Mouse (Mus musculus): Measurements from ENCODE around the gene 4833439L19Rik. TPM values are rescaled to one million over a fixed set of nuclear protein-coding genes. Genes with fewer than 3 reads are reported as not detected.

Gene 4833439L19Rik
- polyA plus RNA-seq, 1 experiment from 2014 or later, result 239 TPM

DNA sequence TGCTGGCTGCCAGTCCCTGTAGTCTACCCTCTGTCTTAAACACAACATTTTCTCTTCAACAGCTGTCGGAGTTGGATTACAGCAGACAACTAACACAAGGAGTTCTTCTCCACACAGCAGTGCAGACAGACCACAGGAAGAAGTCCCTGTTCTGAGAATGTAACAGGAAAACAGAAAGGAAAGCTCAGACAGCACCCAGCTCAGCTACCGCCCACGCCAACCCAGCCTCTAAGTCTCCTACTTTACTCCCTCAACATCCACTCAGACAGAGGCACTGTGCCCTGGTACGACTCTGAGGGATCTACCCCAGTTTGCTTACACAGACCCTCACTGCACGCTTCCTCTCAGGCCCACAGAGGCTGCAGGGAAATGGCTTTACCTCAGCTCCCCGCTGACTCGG lies 4.6 kb downstream of the 4833439L19Rik start:
- no peak overlapping the region for H3K9ac ChIP-seq
- peaks cover 76% of the 10 kb centered on the region for H3K36me3 ChIP-seq

GRCm38 (mm10) chr13:54559656-54560055 lies 5.6 kb downstream of the 4833439L19Rik start:
- ATAC-seq (ENCODE audit: low FRiP score), result no peak
- no peak overlapping the region for H3K4me3 ChIP-seq
- H3K9ac ChIP-seq, result no peak overlapping the region
- 96% methylated on average over 2 of the region's 2 CpGs for WGBS
- H3K4me1 ChIP-seq (replicated peaks), result peaks cover 19% of the 10 kb centered on the region
- no peaks in the 10 kb centered on the region for H3K27me3 ChIP-seq
- peaks cover 84% of the 10 kb centered on the region for H3K36me3 ChIP-seq
- no peak overlapping the region for H3K4me2 ChIP-seq
- H3K9me3 ChIP-seq, result no peaks in the 10 kb centered on the region
- no peak overlapping the region for H3K27ac ChIP-seq

More for the DNA sequence above, 4.6 kb downstream of the 4833439L19Rik start:
- WGBS, result 95% methylated on average over 7 of the region's 7 CpGs
- H3K4me3 ChIP-seq, result no peak overlapping the region
- ATAC-seq (ENCODE audit: low FRiP score), result no peak
- no peak overlapping the region for H3K4me2 ChIP-seq
- no peak overlapping the region for H3K27ac ChIP-seq
- no peaks in the 10 kb centered on the region for H3K9me3 ChIP-seq
- H3K4me1 ChIP-seq (replicated peaks), result peaks cover 19% of the 10 kb centered on the region
- H3K27me3 ChIP-seq, result no peaks in the 10 kb centered on the region

DNA sequence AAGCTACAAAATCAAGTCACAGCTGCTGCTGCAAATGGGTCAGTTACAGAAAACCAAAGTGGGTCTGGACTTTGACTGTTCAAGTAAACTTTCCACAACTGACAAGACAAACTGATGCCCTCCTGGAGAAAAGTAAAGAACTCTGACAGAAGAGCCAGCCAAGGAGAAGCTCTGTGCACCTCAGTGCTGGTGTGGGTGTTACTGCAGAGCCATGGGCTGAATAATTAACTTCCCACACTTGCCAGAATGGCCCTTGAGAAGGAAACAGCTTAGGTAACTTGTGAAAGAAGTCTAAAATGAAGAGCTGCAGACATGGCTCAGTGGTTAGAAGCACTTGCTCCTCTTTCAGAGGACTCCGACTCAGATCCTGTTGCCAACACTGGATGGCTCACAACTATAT lies 7.6 kb downstream of the 4833439L19Rik start:
- H3K9ac ChIP-seq, result no peak overlapping the region
- no peaks in the 10 kb centered on the region for H3K9me3 ChIP-seq
- peaks cover 4% of the 10 kb centered on the region for H3K4me1 ChIP-seq (replicated peaks)
- H3K27ac ChIP-seq, result no peak overlapping the region
- ATAC-seq (ENCODE audit: low FRiP score), result no peak
- no peak overlapping the region for H3K4me2 ChIP-seq
- H3K36me3 ChIP-seq, result peaks cover 95% of the 10 kb centered on the region
- H3K27me3 ChIP-seq, result no peaks in the 10 kb centered on the region
- H3K4me3 ChIP-seq, result no peak overlapping the region
- WGBS, result 100% methylated on average over 1 of the region's 1 CpGs

GRCm38 (mm10) chr13:54556796-54557195 lies 8.4 kb downstream of the 4833439L19Rik start:
- Histone ChIP-seq H3K4me3 (no peak overlapping the region), H3K4me1 (replicated peaks) (no peaks in the 10 kb centered on the region), H3K27me3 (no peaks in the 10 kb centered on the region), H3K36me3 (peaks cover 96% of the 10 kb centered on the region), H3K9ac (no peak overlapping the region), H3K27ac (no peak overlapping the region), H3K9me3 (no peaks in the 10 kb centered on the region), H3K4me2 (no peak overlapping the region)
- ATAC-seq (ENCODE audit: low FRiP score), result no peak
- WGBS, result 89% methylated on average over 3 of the region's 3 CpGs

DNA sequence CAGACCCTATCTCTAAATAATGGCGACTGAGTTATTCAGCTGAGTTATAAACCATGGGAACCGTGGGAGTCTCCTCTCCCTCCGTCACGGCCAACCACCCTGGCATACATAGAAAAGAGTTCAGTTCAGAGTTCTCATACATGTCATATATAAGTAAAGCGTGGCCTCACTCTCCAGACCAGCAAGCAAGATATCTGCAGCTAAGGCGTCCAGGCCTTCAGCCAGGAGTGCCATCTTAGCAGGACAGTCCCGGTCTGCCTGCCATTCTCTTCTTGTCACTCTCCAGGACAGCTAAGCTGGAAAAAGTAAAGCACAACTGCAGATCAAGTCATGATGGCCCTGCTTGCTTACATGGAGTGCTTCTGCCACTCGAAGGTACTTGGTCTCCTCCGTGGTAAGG lies 9.1 kb downstream of the 4833439L19Rik start:
- no peak for ATAC-seq (ENCODE audit: low FRiP score)
- no peaks in the 10 kb centered on the region for H3K4me1 ChIP-seq (replicated peaks)
- 97% methylated on average over 9 of the region's 9 CpGs for WGBS

GRCm38 (mm10) chr13:54548036-54548435 lies 17.2 kb downstream of the 4833439L19Rik start:
- H3K27ac ChIP-seq, result no peak overlapping the region
- H3K4me2 ChIP-seq, result no peak overlapping the region
- H3K9ac ChIP-seq, result no peak overlapping the region
- no peak for ATAC-seq (ENCODE audit: low FRiP score)
- H3K27me3 ChIP-seq, result no peaks in the 10 kb centered on the region
- H3K36me3 ChIP-seq, result peaks cover 70% of the 10 kb centered on the region
- no peaks in the 10 kb centered on the region for H3K9me3 ChIP-seq
- no peak overlapping the region for H3K4me3 ChIP-seq
- no peaks in the 10 kb centered on the region for H3K4me1 ChIP-seq (replicated peaks)
- 88% methylated on average over 7 of the region's 7 CpGs for WGBS

More for the DNA sequence above, 9.1 kb downstream of the 4833439L19Rik start:
- Histone ChIP-seq H3K9me3 (no peaks in the 10 kb centered on the region), H3K36me3 (peaks cover 96% of the 10 kb centered on the region), H3K27me3 (no peaks in the 10 kb centered on the region), H3K4me3 (no peak overlapping the region), H3K27ac (no peak overlapping the region), H3K9ac (no peak overlapping the region), H3K4me2 (no peak overlapping the region)

- ATAC-seq (ENCODE audit: low FRiP score), result no peak
- H3K36me3 ChIP-seq, result peaks cover 86% of the 10 kb centered on the region
- no peaks in the 10 kb centered on the region for H3K4me1 ChIP-seq (replicated peaks)
Observed at GRCm38 (mm10) chr13:54532134-54532533, 33.1 kb downstream of the 4833439L19Rik start.

DNA sequence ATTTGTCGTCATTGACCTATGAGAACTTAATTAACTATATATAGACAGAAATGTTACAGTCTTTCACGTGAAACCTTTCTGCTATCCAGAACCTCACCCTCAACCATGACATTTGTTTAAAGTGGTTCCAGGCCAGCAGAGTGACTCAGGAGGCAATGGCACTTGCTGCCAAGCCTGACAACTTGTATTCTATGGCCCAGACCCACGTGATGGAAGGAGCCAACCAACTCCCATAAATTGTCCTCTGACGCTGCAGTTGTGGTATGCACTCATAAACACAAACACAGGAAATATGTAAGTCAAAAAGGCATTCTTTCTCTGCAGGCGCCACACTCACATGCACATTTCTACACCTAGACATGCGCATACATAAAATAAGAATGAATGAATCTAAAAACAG lies 38.1 kb downstream of the 4833439L19Rik start:
- H3K4me1 ChIP-seq (replicated peaks), result no peaks in the 10 kb centered on the region
- 91% methylated on average over 6 of the region's 6 CpGs for WGBS
- no peak overlapping the region for H3K4me2 ChIP-seq
- H3K9ac ChIP-seq, result no peak overlapping the region
- no peaks in the 10 kb centered on the region for H3K27me3 ChIP-seq
- no peak for ATAC-seq (ENCODE audit: low FRiP score)
- peaks cover 78% of the 10 kb centered on the region for H3K36me3 ChIP-seq
- no peaks in the 10 kb centered on the region for H3K9me3 ChIP-seq
- H3K4me3 ChIP-seq, result no peak overlapping the region
- H3K27ac ChIP-seq, result no peak overlapping the region

More at GRCm38 (mm10) chr13:54532134-54532533, 33.1 kb downstream of the 4833439L19Rik start:
- Histone ChIP-seq H3K27me3 (no peaks in the 10 kb centered on the region), H3K27ac (no peak overlapping the region), H3K9ac (no peak overlapping the region), H3K9me3 (no peaks in the 10 kb centered on the region), H3K4me2 (no peak overlapping the region), H3K4me3 (no peak overlapping the region)

DNA sequence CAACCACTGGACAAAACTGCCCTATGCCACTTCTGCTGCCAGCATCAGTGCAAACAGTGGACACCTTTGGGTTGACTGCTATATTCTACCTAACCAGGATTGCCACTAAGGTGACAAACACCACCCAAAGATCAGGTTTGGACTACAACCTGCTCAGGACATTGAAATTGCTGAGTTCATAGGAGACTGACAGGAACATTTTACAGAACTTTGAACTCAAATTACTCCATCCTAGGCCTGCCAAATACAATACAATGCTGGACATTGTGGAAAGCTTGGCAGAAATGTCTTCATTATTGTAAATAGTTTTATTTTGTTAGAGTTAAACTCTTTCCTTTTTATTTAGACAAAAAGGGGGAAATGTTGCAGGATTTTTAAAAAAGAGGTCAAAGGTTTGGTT lies 44.1 kb downstream of the 4833439L19Rik start:
- Histone ChIP-seq H3K4me1 (replicated peaks) (no peaks in the 10 kb centered on the region), H3K4me3 (no peak overlapping the region), H3K9me3 (no peaks in the 10 kb centered on the region), H3K9ac (no peak overlapping the region), H3K27ac (no peak overlapping the region), H3K4me2 (no peak overlapping the region), H3K27me3 (no peaks in the 10 kb centered on the region), H3K36me3 (peaks cover 24% of the 10 kb centered on the region)
- ATAC-seq (ENCODE audit: low FRiP score), result no peak

DNA sequence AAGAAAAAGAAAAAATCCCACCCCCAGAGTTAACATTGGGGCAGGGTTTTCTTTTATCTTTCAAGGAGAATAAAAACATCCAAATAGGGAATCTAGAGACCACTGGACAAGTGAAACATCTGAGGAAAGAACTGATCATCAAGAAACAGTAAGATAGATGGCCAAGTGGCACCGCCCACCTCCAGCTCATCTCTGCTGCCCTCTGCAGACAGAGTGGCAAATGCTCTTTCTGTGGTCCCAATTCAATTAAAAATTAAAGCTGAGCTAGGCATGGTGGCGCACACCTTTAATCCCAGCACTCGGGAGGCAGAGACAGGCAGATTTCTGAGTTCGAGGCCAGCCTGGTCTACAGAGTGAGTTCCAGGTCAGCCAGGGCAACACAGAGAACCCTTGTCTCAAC lies 45.0 kb downstream of the 4833439L19Rik start:
- 93% methylated on average over 4 of the region's 4 CpGs for WGBS
- H3K27ac ChIP-seq, result no peak overlapping the region
- ATAC-seq (ENCODE audit: low FRiP score), result no peak

GRCm38 (mm10) chr13:54505920-54506319 lies 59.3 kb downstream of the 4833439L19Rik start:
- ATAC-seq (ENCODE audit: low FRiP score), result no peak
- no peak overlapping the region for H3K9ac ChIP-seq
- WGBS, result 92% methylated on average over 1 of the region's 1 CpGs
- peaks cover 2% of the 10 kb centered on the region; the same call in 1 of the 2 replicates for H3K36me3 ChIP-seq
- H3K27ac ChIP-seq, result no peak overlapping the region
- H3K4me1 ChIP-seq (replicated peaks), result peaks cover 22% of the 10 kb centered on the region
- H3K9me3 ChIP-seq, result no peaks in the 10 kb centered on the region
- H3K4me3 ChIP-seq, result no peak overlapping the region
- H3K27me3 ChIP-seq, result 0 out of 2 replicates have a peak, but pooled peaks cover 4% of the 10 kb centered on the region
- H3K4me2 ChIP-seq, result no peak overlapping the region

More for the DNA sequence above, 45.0 kb downstream of the 4833439L19Rik start:
- peaks cover 21% of the 10 kb centered on the region for H3K36me3 ChIP-seq
- no peak overlapping the region for H3K9ac ChIP-seq
- H3K4me3 ChIP-seq, result no peak overlapping the region
- no peak overlapping the region for H3K4me2 ChIP-seq
- peaks cover 4% of the 10 kb centered on the region for H3K9me3 ChIP-seq
- H3K27me3 ChIP-seq, result no peaks in the 10 kb centered on the region
- no peaks in the 10 kb centered on the region for H3K4me1 ChIP-seq (replicated peaks)

DNA sequence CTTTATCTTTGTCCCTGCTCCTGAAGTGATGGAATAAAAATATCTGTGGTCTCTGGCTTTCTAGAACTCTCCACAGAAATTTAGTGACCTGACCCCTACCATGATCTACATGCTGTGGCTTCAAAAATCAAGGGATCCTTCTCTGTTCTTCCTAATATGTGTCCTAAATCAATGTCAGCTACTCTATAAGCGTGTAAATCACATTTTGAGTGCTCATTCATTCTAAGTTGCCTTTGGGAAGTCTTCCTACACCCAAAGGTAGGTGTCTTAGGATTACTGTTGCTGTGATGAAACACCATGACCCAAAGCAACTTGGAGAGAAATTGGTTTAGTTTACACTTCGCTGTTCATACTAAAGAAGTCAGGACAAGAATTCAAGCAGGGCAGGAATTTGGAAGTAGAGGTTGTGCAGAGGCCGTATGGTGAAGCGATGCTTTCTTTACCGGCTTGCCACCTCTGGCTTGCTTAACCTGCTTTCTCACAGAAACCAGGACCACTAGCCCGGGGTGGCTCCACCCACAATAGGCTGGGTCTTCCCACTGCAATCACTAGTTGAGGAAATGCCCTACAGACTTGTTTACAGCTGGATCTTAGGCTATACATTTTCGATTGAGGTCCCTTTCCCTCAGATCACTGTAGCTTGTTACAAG lies 60.5 kb downstream of the 4833439L19Rik start:
- Histone ChIP-seq H3K9ac (peak overlapping the region; percentile 93), H3K27ac (peak overlapping the region; percentile 92), H3K36me3 (peaks cover 2% of the 10 kb centered on the region; the same call in 1 of the 2 replicates), H3K9me3 (no peaks in the 10 kb centered on the region), H3K27me3 (0 out of 2 replicates have a peak, but pooled peaks cover 4% of the 10 kb centered on the region), H3K4me3 (peak overlapping the region; percentile 81), H3K4me2 (peak overlapping the region; percentile 77), H3K4me1 (replicated peaks) (peaks cover 22% of the 10 kb centered on the region)
- WGBS, result 38% methylated on average over 7 of the region's 7 CpGs
- ATAC-seq (ENCODE audit: low FRiP score), result no peak
